Mouse (Mus musculus) midbrain, embryonic 16.5 days (tissue): ENCODE results near the gene Def6. TPM values are rescaled to one million over a fixed set of nuclear protein-coding genes. Genes with fewer than 3 reads are reported as not detected.

Source experiments
- ATAC-seq: fragments of 200-750 bp; cut with Nextera tagmentation; 2 replicates; pipeline ENCODE4 v1.8.0; 2017; ENCODE audit warnings: moderate TSS enrichment
- H3K27ac ChIP-seq: fragments of 300-500 bp; sonication (generic); 2 replicates; pipeline ENCODE4 v1.5.1; 2014; ENCODE audit warnings: mild to moderate bottlenecking, low read length, mixed read lengths
- H3K27me3 ChIP-seq: fragments of 300-500 bp; sonication (generic); 2 replicates; pipeline ENCODE4 v1.6.1; 2014; ENCODE audit warnings: low read depth, low read length, mixed read lengths; ENCODE audit not compliant: control insufficient read depth, insufficient read depth
- H3K36me3 ChIP-seq: fragments of 300-500 bp; sonication (generic); 2 replicates; pipeline ENCODE4 v1.6.1; 2014; ENCODE audit warnings: mild to moderate bottlenecking, low read length, moderate library complexity, mixed read lengths; ENCODE audit not compliant: control insufficient read depth, insufficient read depth
- H3K4me1 ChIP-seq: fragments of 300-500 bp; sonication (generic); 2 replicates; pipeline ENCODE4 v1.6.1; 2014; ENCODE audit warnings: mild to moderate bottlenecking, low read length, mixed read lengths; ENCODE audit not compliant: control insufficient read depth, insufficient read depth
- H3K4me2 ChIP-seq: fragments of 300-500 bp; sonication (generic); 2 replicates; pipeline ENCODE4 v1.6.1; 2014; ENCODE audit warnings: mild to moderate bottlenecking, low read length, mixed read lengths
- H3K4me3 ChIP-seq: fragments of 300-500 bp; sonication (generic); 2 replicates; pipeline ENCODE4 v1.5.1; 2014; ENCODE audit warnings: low read depth, mild to moderate bottlenecking, low read length, moderate library complexity, mixed read lengths
- H3K9ac ChIP-seq: fragments of 300-500 bp; sonication (generic); 2 replicates; pipeline ENCODE4 v1.6.1; 2014; ENCODE audit warnings: low read depth, low read length, mixed read lengths
- H3K9me3 ChIP-seq: fragments of 300-500 bp; sonication (generic); replicated peaks from 2 replicates; pipeline ENCODE4 v1.6.1; 2014; ENCODE audit warnings: mild to moderate bottlenecking, low read length, mixed read lengths; ENCODE audit not compliant: control insufficient read depth, poor library complexity, severe bottlenecking
- WGBS: fragments of 180-500 bp; shearing (Covaris S2); extraction: QIAGEN DNeasy Blood & Tissue Kit; methylation state at CpG from one replicate; pipeline ENCODE4 v1.1.7; 2014; 5-methylcytosine and 5-hydroxymethylcytosine counted together
- polyA plus RNA-seq: library from polyadenylated mRNA; unstranded; fragments of >200 nt; fragmentation: Nextera tagmentation; extraction: Ambion mirVana; gene quantifications from 2 replicates; pipeline ENCODE4 v1.2.1, GENCODE M21; 2015

Def6 gene
- polyA plus RNA-seq, 1 experiment from 2014 or later, result 6.8 TPM

GRCm38 (mm10) chr17:28180331-28180730 lies 27.2 kb upstream of the Def6 start:
- no peak overlapping the region for H3K9ac ChIP-seq
- H3K36me3 ChIP-seq, result no peaks in the 10 kb centered on the region
- H3K4me1 ChIP-seq, result peaks cover 29% of the 10 kb centered on the region
- no peaks in the 10 kb centered on the region for H3K9me3 ChIP-seq
- no peak overlapping the region for H3K4me2 ChIP-seq
- 33% methylated on average over 4 of the region's 4 CpGs for WGBS
- no peaks in the 10 kb centered on the region for H3K27me3 ChIP-seq
- ATAC-seq, result no peak
- no peak overlapping the region for H3K27ac ChIP-seq
- H3K4me3 ChIP-seq, result no peak overlapping the region

- Histone ChIP-seq H3K4me2 (no peak overlapping the region), H3K9ac (0 out of 2 replicates have a peak overlapping the region, but pooled peaks have one; percentile 7), H3K9me3 (no peaks in the 10 kb centered on the region), H3K4me3 (no peak overlapping the region), H3K27ac (no peak overlapping the region), H3K4me1 (peaks cover 24% of the 10 kb centered on the region), H3K27me3 (no peaks in the 10 kb centered on the region), H3K36me3 (no peaks in the 10 kb centered on the region)
- WGBS, result 85% methylated on average over 15 of the region's 15 CpGs
- ATAC-seq, result no peak
These were observed 26.6 kb upstream of the Def6 start for GRCm38 (mm10) chr17:28180783-28181544.

- 85% methylated on average over 7 of the region's 7 CpGs for WGBS
- H3K4me1 ChIP-seq, result peaks cover 6% of the 10 kb centered on the region; the same call in 1 of the 2 replicates
- H3K27ac ChIP-seq, result no peak overlapping the region
- H3K9me3 ChIP-seq, result no peaks in the 10 kb centered on the region
- H3K9ac ChIP-seq, result no peak overlapping the region
- H3K4me2 ChIP-seq, result no peak overlapping the region
- H3K36me3 ChIP-seq, result peaks cover 3% of the 10 kb centered on the region
- no peaks in the 10 kb centered on the region for H3K27me3 ChIP-seq
- H3K4me3 ChIP-seq, result no peak overlapping the region
- no peak for ATAC-seq
These were observed 22.5 kb upstream of the Def6 start for GRCm38 (mm10) chr17:28184971-28185638.

GRCm38 (mm10) chr17:28188313-28188712 lies 19.3 kb upstream of the Def6 start:
- H3K27me3 ChIP-seq, result no peaks in the 10 kb centered on the region
- no peak overlapping the region for H3K4me2 ChIP-seq
- H3K4me1 ChIP-seq, result no peaks in the 10 kb centered on the region
- H3K27ac ChIP-seq, result no peak overlapping the region
- H3K9me3 ChIP-seq, result no peaks in the 10 kb centered on the region
- H3K9ac ChIP-seq, result no peak overlapping the region
- 91% methylated on average over 5 of the region's 5 CpGs for WGBS
- H3K4me3 ChIP-seq, result no peak overlapping the region
- peaks cover 16% of the 10 kb centered on the region for H3K36me3 ChIP-seq
- no peak for ATAC-seq

GRCm38 (mm10) chr17:28192754-28193153 lies 14.8 kb upstream of the Def6 start:
- H3K9ac ChIP-seq, result no peak overlapping the region
- 72% methylated on average over 1 of the region's 1 CpGs for WGBS
- H3K27me3 ChIP-seq, result no peaks in the 10 kb centered on the region
- no peaks in the 10 kb centered on the region for H3K9me3 ChIP-seq
- H3K27ac ChIP-seq, result no peak overlapping the region
- H3K4me2 ChIP-seq, result no peak overlapping the region
- H3K4me3 ChIP-seq, result no peak overlapping the region
- peaks cover 30% of the 10 kb centered on the region for H3K36me3 ChIP-seq
- H3K4me1 ChIP-seq, result no peaks in the 10 kb centered on the region
- ATAC-seq, result no peak

GRCm38 (mm10) chr17:28193559-28193958 lies 14.0 kb upstream of the Def6 start:
- Histone ChIP-seq H3K4me1 (no peaks in the 10 kb centered on the region), H3K9me3 (no peaks in the 10 kb centered on the region), H3K4me2 (no peak overlapping the region), H3K27ac (no peak overlapping the region), H3K27me3 (no peaks in the 10 kb centered on the region), H3K36me3 (peaks cover 36% of the 10 kb centered on the region), H3K9ac (no peak overlapping the region), H3K4me3 (no peak overlapping the region)
- ATAC-seq, result no peak
- 87% methylated on average over 3 of the region's 3 CpGs for WGBS

- H3K27ac ChIP-seq, result no peak overlapping the region
- no peaks in the 10 kb centered on the region for H3K27me3 ChIP-seq
- no peak overlapping the region for H3K9ac ChIP-seq
- no peak overlapping the region for H3K4me2 ChIP-seq
- ATAC-seq, result no peak
- 96% methylated on average over 10 of the region's 10 CpGs for WGBS
- H3K36me3 ChIP-seq, result peaks cover 38% of the 10 kb centered on the region
- no peaks in the 10 kb centered on the region for H3K9me3 ChIP-seq
- H3K4me1 ChIP-seq, result no peaks in the 10 kb centered on the region
- H3K4me3 ChIP-seq, result no peak overlapping the region
These were observed 12.5 kb upstream of the Def6 start for GRCm38 (mm10) chr17:28195033-28195432.

- ATAC-seq, result no peak
- Histone ChIP-seq H3K4me3 (no peak overlapping the region), H3K9me3 (no peaks in the 10 kb centered on the region), H3K27ac (no peak overlapping the region), H3K27me3 (no peaks in the 10 kb centered on the region), H3K36me3 (peaks cover 40% of the 10 kb centered on the region), H3K4me1 (no peaks in the 10 kb centered on the region), H3K4me2 (no peak overlapping the region), H3K9ac (no peak overlapping the region)
- WGBS, result 75% methylated on average over 18 of the region's 18 CpGs
These were observed 9.9 kb upstream of the Def6 start for GRCm38 (mm10) chr17:28197646-28198045.

- 84% methylated on average over 14 of the region's 14 CpGs for WGBS
- no peak overlapping the region for H3K27ac ChIP-seq
- no peaks in the 10 kb centered on the region for H3K4me1 ChIP-seq
- H3K4me2 ChIP-seq, result no peak overlapping the region
- no peak for ATAC-seq
- H3K27me3 ChIP-seq, result no peaks in the 10 kb centered on the region
- no peak overlapping the region for H3K9ac ChIP-seq
- no peak overlapping the region for H3K4me3 ChIP-seq
- H3K9me3 ChIP-seq, result no peaks in the 10 kb centered on the region
- peaks cover 37% of the 10 kb centered on the region for H3K36me3 ChIP-seq
These were observed 5.6 kb upstream of the Def6 start for GRCm38 (mm10) chr17:28201982-28202381.
